Mouse (Mus musculus): ENCODE measurements around the gene Plin3.
A peak's percentile ranks its signal among the peaks of the same experiment; 100 is the strongest.

The Plin3 gene

DNA sequence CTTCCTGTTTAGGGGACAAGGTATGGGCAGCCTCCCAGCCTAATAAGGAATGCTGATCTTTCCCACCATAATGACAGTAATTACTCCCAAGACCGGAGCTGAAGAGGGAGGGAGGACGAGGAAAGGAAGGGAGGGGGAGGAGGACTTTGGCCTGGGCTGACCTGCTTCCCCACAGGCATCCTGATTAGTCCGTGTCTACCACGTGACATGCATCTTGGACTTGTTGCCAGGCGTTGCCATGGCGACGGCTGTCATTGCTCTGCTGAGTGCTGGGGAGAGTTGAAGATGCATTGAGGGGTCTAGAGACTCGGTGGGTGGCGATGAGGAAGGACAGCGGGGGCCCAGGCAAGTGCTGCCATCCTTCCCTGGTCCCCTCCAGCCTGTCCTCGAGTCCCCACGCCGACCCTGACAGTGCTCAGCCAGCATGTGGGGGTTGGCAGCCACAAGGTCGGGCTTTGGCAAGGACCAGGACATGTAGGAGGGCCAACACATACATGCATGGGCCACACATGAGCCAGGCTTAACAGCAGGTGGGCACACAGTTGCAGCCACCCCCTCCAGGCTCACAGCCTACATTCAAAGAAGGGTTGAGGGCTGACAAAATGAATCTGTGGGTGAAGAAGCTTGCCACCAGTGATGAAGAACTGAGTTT, 58.7 kb downstream of the Plin3 start:
- DNase-seq = peak; percentile 64

GRCm38 (mm10) chr17:56233389-56233788, 59.3 kb downstream of the Plin3 start:
- no peak for DNase-seq

GRCm38 (mm10) chr17:56229943-56230342, 62.7 kb downstream of the Plin3 start:
- no peak for DNase-seq
